Mouse (Mus musculus): ENCODE measurements around the gene 2610042L04Rik. TPM values are rescaled to one million over a fixed set of nuclear protein-coding genes. Genes with fewer than 3 reads are reported as not detected.
"Not testable (repeated sequence)": the region's sequence is repeated elsewhere in the genome, so short reads cannot be mapped to it uniquely, and the experiment has no call there.

The 2610042L04Rik gene
- total RNA-seq (2021), result under 1 TPM; 0.21 to 0.39 TPM
- long read RNA-seq, experiment 1, result 0 reads
- long read RNA-seq, experiment 2, partial matches to known transcripts, result 0 of 1 reads
- long read RNA-seq, experiment 2, other reads (novel, unspliced or antisense), result 0 of 1 reads

GRCm38 (mm10) chr14:4334476-4335080 lies at the start of gene 2610042L04Rik:
Gene 2610042L04Rik, plus strand, starts transcription at chr14:4334763.
- not testable (repeated sequence) for DNase-seq (ENCODE audit: low spot score in 2 of 2)

DNA sequence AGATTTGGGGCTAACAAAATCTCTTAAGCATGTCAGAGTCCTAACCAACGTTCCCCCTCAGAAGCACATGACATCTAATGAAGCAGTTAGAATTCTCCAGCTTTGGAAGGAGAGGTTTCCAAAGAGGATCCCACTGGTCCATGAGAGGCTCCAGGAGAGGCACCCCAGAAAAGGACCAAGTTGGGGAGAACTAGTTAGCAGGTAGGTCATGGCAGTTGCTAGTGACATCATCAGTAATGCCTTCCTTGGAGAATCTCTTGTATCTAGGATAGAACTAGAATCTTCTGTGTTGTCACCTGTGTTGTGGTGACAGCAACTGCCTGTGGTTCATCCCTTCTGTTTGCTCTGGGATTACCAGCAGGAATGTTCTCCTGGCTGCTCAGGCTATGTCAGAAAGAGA lies 17.6 kb upstream of the 2610042L04Rik start, which contains the start of gene Gm3149:
TSS of gene Gm3149 (plus strand) at position 301 of the 400 bp plus-strand sequence.
- DNase-seq (ENCODE audit: low spot score in 2 of 2), result not testable (repeated sequence)

GRCm38 (mm10) chr14:4335506-4335905 lies 943 bp downstream of the 2610042L04Rik start:
- DNase-seq (ENCODE audit: low spot score in 2 of 2), result not testable (repeated sequence)

DNA sequence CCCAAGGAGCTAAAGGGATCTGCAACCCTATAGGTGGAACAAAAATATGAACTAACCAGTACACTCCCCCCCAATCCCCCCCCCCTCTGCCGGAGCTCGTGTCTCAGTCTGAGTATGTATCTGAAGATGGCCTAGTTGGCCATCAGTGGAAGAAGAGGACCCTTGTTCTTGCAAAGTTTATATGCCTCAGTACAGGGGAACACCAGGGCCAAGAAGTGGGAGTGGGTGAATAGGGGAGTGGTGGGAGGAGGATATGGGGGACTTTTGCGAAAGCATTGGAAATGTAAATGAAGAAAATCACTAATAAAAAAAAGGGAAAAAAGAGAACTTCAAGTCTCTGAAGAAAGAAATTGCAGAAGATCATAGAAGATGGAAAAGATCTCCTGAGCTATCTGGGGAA lies 34.4 kb downstream of the 2610042L04Rik start:
- not testable (repeated sequence) for DNase-seq (ENCODE audit: low spot score in 2 of 2)

- DNase-seq (ENCODE audit: low spot score in 2 of 2), result not testable (repeated sequence)
Measured at GRCm38 (mm10) chr14:4369691-4370090, 35.1 kb downstream of the 2610042L04Rik start.

DNA sequence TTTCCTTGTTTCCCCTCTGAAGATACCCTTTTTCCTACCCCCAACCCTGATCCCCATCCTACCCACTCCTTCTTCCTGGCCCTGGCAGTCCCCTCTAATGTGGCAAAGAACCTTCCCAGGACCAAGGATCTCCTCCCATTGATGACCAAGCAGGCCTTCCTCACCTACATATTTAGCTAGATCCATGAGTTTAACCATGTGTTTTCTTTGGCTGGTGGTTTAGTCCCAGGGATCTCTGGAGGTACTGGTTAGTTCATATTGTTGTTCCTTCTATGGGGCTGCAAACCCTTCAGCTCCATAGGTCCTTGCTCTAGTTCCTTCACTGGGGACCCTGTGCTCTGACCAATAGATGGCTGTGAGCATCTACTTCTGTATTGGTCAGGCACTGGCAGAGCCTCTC lies 43.3 kb downstream of the 2610042L04Rik start:
- DNase-seq (ENCODE audit: low spot score in 2 of 2), result peak in 1 of 2 experiments; percentile 12

- DNase-seq (ENCODE audit: low spot score in 2 of 2), result not testable (repeated sequence)
Measured at GRCm38 (mm10) chr14:4385606-4386005, 51.0 kb downstream of the 2610042L04Rik start.

DNA sequence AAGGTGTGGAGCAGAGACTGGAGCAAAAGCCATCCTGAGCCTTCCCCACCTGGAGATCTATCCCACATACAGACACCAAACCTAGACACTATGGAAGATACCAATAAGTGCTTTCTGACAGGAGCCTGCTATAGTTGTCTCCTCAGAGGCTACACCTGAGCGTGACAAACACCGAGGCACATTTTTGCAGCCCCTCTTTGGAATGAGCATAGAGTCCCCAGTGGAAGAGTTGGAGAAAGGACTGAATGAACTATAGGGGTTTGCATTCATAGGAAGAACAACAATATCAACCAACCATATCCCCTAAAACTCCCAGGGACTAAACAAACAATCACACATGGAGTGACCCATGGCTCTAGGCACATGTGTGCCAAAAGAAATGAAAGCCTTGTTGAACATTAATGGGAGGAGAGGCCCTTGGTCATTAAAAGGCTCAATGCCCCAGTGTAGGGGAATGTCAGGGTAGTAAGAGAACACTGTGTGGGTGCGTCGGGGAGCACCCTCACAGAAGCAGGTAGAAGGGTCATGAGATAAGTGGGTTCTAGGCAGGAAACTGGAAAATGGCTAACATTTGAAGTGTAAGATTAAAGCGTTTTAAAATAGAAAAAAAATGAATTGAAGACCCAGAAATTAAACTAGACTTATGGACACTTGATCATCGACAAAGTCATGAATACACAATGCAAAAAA lies 58.4 kb downstream of the 2610042L04Rik start:
- not testable (repeated sequence) for DNase-seq (ENCODE audit: low spot score in 2 of 2)

- DNase-seq (ENCODE audit: low spot score in 2 of 2), result not testable (repeated sequence)
Measured at GRCm38 (mm10) chr14:4397226-4397625, 62.7 kb downstream of the 2610042L04Rik start, which contains the start of gene Gm3159. Gene Gm3159, plus strand, starts transcription at chr14:4397526.

DNA sequence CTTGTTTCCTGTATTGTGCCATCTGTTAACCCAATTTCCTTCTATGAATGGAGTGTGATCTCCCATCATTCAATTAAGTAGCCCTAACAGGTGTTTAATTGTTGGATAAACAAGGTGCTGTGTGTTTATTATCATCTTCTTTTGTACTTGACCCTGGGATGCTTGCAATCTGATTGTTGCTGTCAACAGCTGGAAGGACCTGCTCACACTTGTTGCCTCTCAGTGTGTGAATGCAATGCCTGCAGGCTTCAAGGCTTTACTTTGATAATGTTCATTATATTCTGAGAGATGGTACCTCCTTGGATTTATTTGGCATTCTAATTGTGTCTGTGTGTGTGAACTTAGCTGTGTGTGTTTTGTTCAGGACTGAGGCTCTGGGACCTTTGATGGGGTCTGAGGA lies 64.1 kb downstream of the 2610042L04Rik start:
- DNase-seq (ENCODE audit: low spot score in 2 of 2), result not testable (repeated sequence)

- not testable (repeated sequence) for DNase-seq (ENCODE audit: low spot score in 2 of 2)
Measured at GRCm38 (mm10) chr14:4400115-4400789, 65.7 kb downstream of the 2610042L04Rik start.

DNA sequence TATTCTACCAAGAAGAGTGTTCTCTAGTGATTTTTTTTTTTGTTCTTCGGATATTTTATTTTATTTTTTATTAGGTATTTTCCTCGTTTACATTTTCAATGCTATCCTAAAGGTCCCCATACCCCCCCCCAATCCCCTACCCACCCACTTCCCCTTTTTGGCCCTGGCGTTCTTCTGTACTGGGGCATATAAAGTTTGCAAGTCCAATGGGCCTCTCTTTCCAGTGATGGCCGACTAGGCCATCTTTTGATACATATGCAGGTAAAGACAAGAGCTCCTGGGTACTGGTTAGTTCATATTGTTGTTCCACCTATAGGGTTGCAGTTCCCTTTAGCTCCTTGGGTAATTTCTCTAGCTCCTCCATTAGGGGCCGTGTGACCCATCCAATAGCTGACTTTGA lies 66.7 kb downstream of the 2610042L04Rik start:
- DNase-seq (ENCODE audit: low spot score in 2 of 2), result not testable (repeated sequence)

DNA sequence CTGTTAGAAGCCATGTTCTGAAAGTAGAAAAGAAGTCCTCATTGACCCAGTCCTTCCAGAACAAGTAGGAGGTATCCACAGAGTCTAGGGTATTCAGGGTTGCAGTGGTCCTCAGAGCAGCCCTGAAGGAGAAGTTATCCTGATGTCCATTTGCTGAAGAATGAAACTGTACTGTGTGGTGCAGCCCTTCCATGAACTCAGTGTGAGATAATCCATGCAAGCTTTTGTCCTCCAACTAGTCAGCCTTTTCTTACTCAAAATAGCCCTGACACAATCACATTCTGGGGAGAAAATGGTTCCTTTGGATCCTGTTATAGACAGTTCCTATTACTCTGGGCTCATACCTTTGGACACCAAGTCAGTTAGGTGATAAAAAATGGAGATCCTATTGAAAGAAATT lies 69.3 kb downstream of the 2610042L04Rik start:
- not testable (repeated sequence) for DNase-seq (ENCODE audit: low spot score in 2 of 2)

Other genes with a start within 250 kb of the 2610042L04Rik start
- 1 to 10 TPM; 1.3 to 1.4 TPM for gene Gm8108, start 224.2 kb upstream of the 2610042L04Rik start, total RNA-seq (2021)
- not detected for gene Gm3127, start 169.7 kb upstream of the 2610042L04Rik start, total RNA-seq (2021)
- not detected for gene Gm2974, start 152.2 kb upstream of the 2610042L04Rik start, total RNA-seq (2021)
- gene Gm3138, start 85.1 kb upstream of the 2610042L04Rik start, total RNA-seq (2021), result not detected
- not detected for gene Gm3149, start 17.5 kb upstream of the 2610042L04Rik start, total RNA-seq (2021)
- gene Gm3159, start 62.8 kb downstream of the 2610042L04Rik start, total RNA-seq (2021), result not detected
- gene Gm3164, start 80.7 kb downstream of the 2610042L04Rik start, total RNA-seq (2021), result under 1 TPM in 1 of 2 experiments, not detected in 1; 0.71 TPM
- not detected for gene Gm3173, start 96.2 kb downstream of the 2610042L04Rik start, total RNA-seq (2021)
- under 1 TPM in 1 of 2 experiments, not detected in 1; 0.37 TPM for gene Gm3182, start 147.0 kb downstream of the 2610042L04Rik start, total RNA-seq (2021)
- gene Gm3047, start 220.6 kb downstream of the 2610042L04Rik start, total RNA-seq (2021), result not detected

All from gastrocnemius, postnatal 4 days (tissue).